Mouse (Mus musculus) heart, embryonic 11.5 days (tissue): Measurements from ENCODE around the gene Kcnn4. TPM values are rescaled to one million over a fixed set of nuclear protein-coding genes. Genes with fewer than 3 reads are reported as not detected.

ENCODE experiments used
- ATAC-seq: fragments of 200-750 bp; cut with Nextera tagmentation; replicated peaks from 2 replicates; pipeline ENCODE4 v1.8.0; 2017; ENCODE audit warnings: moderate library complexity; ENCODE audit not compliant: insufficient number of reproducible peaks, low FRiP score, low TSS enrichment
- H3K27ac ChIP-seq: fragments of 300-500 bp; sonication (generic); 2 replicates; pipeline ENCODE4 v1.5.1; 2014; ENCODE audit warnings: mild to moderate bottlenecking, low read depth, low read length
- H3K27me3 ChIP-seq: fragments of 300-500 bp; sonication (generic); 2 replicates; pipeline ENCODE4 v1.6.1; 2014; ENCODE audit warnings: mild to moderate bottlenecking, low read length, mixed read lengths; ENCODE audit not compliant: control insufficient read depth, insufficient read depth
- H3K36me3 ChIP-seq: fragments of 300-500 bp; sonication (generic); 2 replicates; pipeline ENCODE4 v1.6.1; 2014; ENCODE audit warnings: mild to moderate bottlenecking, low read length, moderate library complexity, mixed read lengths; ENCODE audit not compliant: control insufficient read depth, insufficient read depth
- H3K4me1 ChIP-seq: fragments of 300-500 bp; sonication (generic); 2 replicates; pipeline ENCODE4 v1.6.1; 2014; ENCODE audit warnings: low read length; ENCODE audit not compliant: control insufficient read depth, insufficient read depth
- H3K4me2 ChIP-seq: fragments of 300-500 bp; sonication (generic); 2 replicates; pipeline ENCODE4 v1.6.1; 2014; ENCODE audit warnings: mild to moderate bottlenecking, moderate library complexity
- H3K4me3 ChIP-seq: fragments of 300-500 bp; sonication (generic); 2 replicates; pipeline ENCODE4 v1.5.1; 2014; ENCODE audit warnings: low read depth, low read length
- H3K9ac ChIP-seq: fragments of 300-500 bp; sonication (generic); 2 replicates; pipeline ENCODE4 v1.6.1; 2014; ENCODE audit warnings: mild to moderate bottlenecking, low read depth, low read length, moderate library complexity
- H3K9me3 ChIP-seq: fragments of 300-500 bp; sonication (generic); replicated peaks from 2 replicates; pipeline ENCODE4 v1.6.1; 2016; ENCODE audit warnings: low read length; ENCODE audit not compliant: control insufficient read depth
- WGBS: fragments of 180-500 bp; shearing (Covaris S2); extraction: QIAGEN DNeasy Blood & Tissue Kit; methylation state at CpG from one replicate; pipeline ENCODE4 v1.1.7; 2014; ENCODE audit not compliant: insufficient replicate concordance; 5-methylcytosine and 5-hydroxymethylcytosine counted together
- polyA plus RNA-seq: library from polyadenylated mRNA; unstranded; fragments of >200 nt; fragmentation: Nextera tagmentation; extraction: Ambion mirVana; gene quantifications from 2 replicates; pipeline ENCODE4 v1.2.1, GENCODE M21; 2014

The Kcnn4 gene
- polyA plus RNA-seq, 1 experiment from 2014 or later, result 11.2 TPM

- Histone ChIP-seq H3K4me2 (no peak overlapping the region), H3K27me3 (peaks cover 18% of the 10 kb centered on the region), H3K36me3 (no peaks in the 10 kb centered on the region), H3K4me1 (no peaks in the 10 kb centered on the region; the same call in 1 of the 2 replicates), H3K27ac (no peak overlapping the region), H3K4me3 (no peak overlapping the region), H3K9me3 (no peaks in the 10 kb centered on the region; the same call in 1 of the 2 replicates), H3K9ac (no peak overlapping the region)
- ATAC-seq, result no peak
- WGBS, result 10% methylated on average over 5 of the region's 5 CpGs
These were observed 34.3 kb upstream of the Kcnn4 start for GRCm38 (mm10) chr7:24335699-24336309.

- H3K9me3 ChIP-seq, result no peaks in the 10 kb centered on the region
- H3K27ac ChIP-seq, result no peak overlapping the region
- no peak for ATAC-seq
- no peaks in the 10 kb centered on the region; the same call in 1 of the 2 replicates for H3K4me1 ChIP-seq
- peaks cover 14% of the 10 kb centered on the region for H3K27me3 ChIP-seq
- H3K4me3 ChIP-seq, result no peak overlapping the region
- no peak overlapping the region for H3K9ac ChIP-seq
- no peaks in the 10 kb centered on the region for H3K36me3 ChIP-seq
- H3K4me2 ChIP-seq, result no peak overlapping the region
- WGBS, result 41% methylated on average over 2 of the region's 2 CpGs
These were observed 31.8 kb upstream of the Kcnn4 start for GRCm38 (mm10) chr7:24338241-24338640.

- WGBS, result 73% methylated on average over 7 of the region's 7 CpGs
- no peak overlapping the region for H3K27ac ChIP-seq
- no peak overlapping the region for H3K4me3 ChIP-seq
- H3K9me3 ChIP-seq, result no peaks in the 10 kb centered on the region
- no peak for ATAC-seq
- H3K4me2 ChIP-seq, result no peak overlapping the region
- H3K36me3 ChIP-seq, result no peaks in the 10 kb centered on the region
- H3K27me3 ChIP-seq, result no peaks in the 10 kb centered on the region
- no peaks in the 10 kb centered on the region for H3K4me1 ChIP-seq
- H3K9ac ChIP-seq, result no peak overlapping the region
These were observed 26.3 kb upstream of the Kcnn4 start for GRCm38 (mm10) chr7:24343701-24344272.

GRCm38 (mm10) chr7:24346444-24346843 is 23.6 kb upstream of the Kcnn4 start:
- 65% methylated on average over 5 of the region's 5 CpGs for WGBS
- ATAC-seq, result no peak
- no peak overlapping the region for H3K9ac ChIP-seq
- H3K4me1 ChIP-seq, result no peaks in the 10 kb centered on the region
- H3K27ac ChIP-seq, result no peak overlapping the region
- H3K4me2 ChIP-seq, result no peak overlapping the region
- peaks cover 3% of the 10 kb centered on the region; the same call in 1 of the 2 replicates for H3K27me3 ChIP-seq
- H3K36me3 ChIP-seq, result no peaks in the 10 kb centered on the region
- H3K9me3 ChIP-seq, result no peaks in the 10 kb centered on the region
- H3K4me3 ChIP-seq, result no peak overlapping the region

GRCm38 (mm10) chr7:24348896-24349295 is 21.2 kb upstream of the Kcnn4 start, which contains the start of gene Lypd5:
Lypd5 (plus strand) TSS chr7:24349196.
- ATAC-seq, result no peak
- Histone ChIP-seq H3K27me3 (peaks cover 13% of the 10 kb centered on the region), H3K9ac (no peak within 1 kb of the TSS), H3K27ac (no peak within 1 kb of the TSS), H3K36me3 (no peaks in the 10 kb centered on the region), H3K4me2 (no peak within 1 kb of the TSS), H3K4me1 (no peaks in the 10 kb centered on the region), H3K9me3 (no peaks in the 10 kb centered on the region), H3K4me3 (no peak within 1 kb of the TSS)
- WGBS, result 28% methylated on average over 6 of the region's 6 CpGs

GRCm38 (mm10) chr7:24355646-24356045 is 14.4 kb upstream of the Kcnn4 start:
- Histone ChIP-seq H3K27ac (no peak overlapping the region), H3K4me1 (no peaks in the 10 kb centered on the region), H3K9ac (no peak overlapping the region), H3K36me3 (no peaks in the 10 kb centered on the region), H3K9me3 (no peaks in the 10 kb centered on the region), H3K4me3 (no peak overlapping the region), H3K4me2 (no peak overlapping the region), H3K27me3 (peaks cover 10% of the 10 kb centered on the region)
- no peak for ATAC-seq
- WGBS, result 75% methylated on average over 6 of the region's 6 CpGs

GRCm38 (mm10) chr7:24356081-24356480 is 14.0 kb upstream of the Kcnn4 start:
- no peak overlapping the region for H3K27ac ChIP-seq
- 71% methylated on average over 10 of the region's 10 CpGs for WGBS
- no peak for ATAC-seq
- peaks cover 10% of the 10 kb centered on the region for H3K27me3 ChIP-seq
- no peak overlapping the region for H3K4me2 ChIP-seq
- H3K4me1 ChIP-seq, result no peaks in the 10 kb centered on the region
- no peak overlapping the region for H3K9ac ChIP-seq
- H3K36me3 ChIP-seq, result no peaks in the 10 kb centered on the region
- H3K4me3 ChIP-seq, result no peak overlapping the region
- H3K9me3 ChIP-seq, result peaks cover 3% of the 10 kb centered on the region; the same call in 1 of the 2 replicates

GRCm38 (mm10) chr7:24357899-24358298 is 12.2 kb upstream of the Kcnn4 start:
- H3K9me3 ChIP-seq, result peaks cover 3% of the 10 kb centered on the region; the same call in 1 of the 2 replicates
- H3K4me1 ChIP-seq, result no peaks in the 10 kb centered on the region
- H3K27me3 ChIP-seq, result peaks cover 4% of the 10 kb centered on the region
- no peak overlapping the region for H3K27ac ChIP-seq
- H3K36me3 ChIP-seq, result no peaks in the 10 kb centered on the region
- ATAC-seq, result no peak
- H3K4me2 ChIP-seq, result no peak overlapping the region
- no peak overlapping the region for H3K9ac ChIP-seq
- 48% methylated on average over 4 of the region's 4 CpGs for WGBS
- H3K4me3 ChIP-seq, result no peak overlapping the region

GRCm38 (mm10) chr7:24359269-24359668 is 10.8 kb upstream of the Kcnn4 start:
- H3K9ac ChIP-seq, result no peak overlapping the region
- ATAC-seq, result no peak
- H3K27ac ChIP-seq, result no peak overlapping the region
- H3K27me3 ChIP-seq, result 0 out of 2 replicates have a peak, but pooled peaks cover 2% of the 10 kb centered on the region
- H3K9me3 ChIP-seq, result peaks cover 3% of the 10 kb centered on the region; the same call in 1 of the 2 replicates
- no peak overlapping the region for H3K4me3 ChIP-seq
- no peaks in the 10 kb centered on the region for H3K4me1 ChIP-seq
- H3K4me2 ChIP-seq, result no peak overlapping the region
- H3K36me3 ChIP-seq, result no peaks in the 10 kb centered on the region
- WGBS, result 19% methylated on average over 9 of the region's 9 CpGs
